Mouse (Mus musculus): ENCODE measurements around the gene Mst1.

The Mst1 gene

DNA sequence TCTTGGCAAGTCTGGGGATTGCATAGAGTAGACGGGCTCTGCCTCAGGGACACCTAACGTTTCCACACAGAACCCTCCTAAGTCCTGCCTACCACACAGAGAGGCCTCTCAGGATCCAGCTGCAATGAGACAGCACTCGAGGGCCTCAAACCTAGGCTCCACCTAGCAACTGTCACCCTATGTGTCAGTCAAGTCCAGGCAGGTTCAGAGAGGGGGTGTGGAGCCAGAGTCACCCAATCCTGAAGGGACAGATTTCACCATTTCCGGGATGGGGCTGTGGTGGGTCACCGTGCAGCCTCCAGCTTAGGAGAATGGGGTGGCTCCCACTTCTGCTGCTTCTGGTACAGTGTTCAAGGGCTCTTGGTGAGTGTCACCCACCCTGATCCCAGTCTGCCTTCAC lies at the start of gene Mst1:
Mst1 (plus strand) TSS at position 269 of the 400 bp plus-strand sequence.
- no peak for DNase-seq (ENCODE audit: low spot score)

DNA sequence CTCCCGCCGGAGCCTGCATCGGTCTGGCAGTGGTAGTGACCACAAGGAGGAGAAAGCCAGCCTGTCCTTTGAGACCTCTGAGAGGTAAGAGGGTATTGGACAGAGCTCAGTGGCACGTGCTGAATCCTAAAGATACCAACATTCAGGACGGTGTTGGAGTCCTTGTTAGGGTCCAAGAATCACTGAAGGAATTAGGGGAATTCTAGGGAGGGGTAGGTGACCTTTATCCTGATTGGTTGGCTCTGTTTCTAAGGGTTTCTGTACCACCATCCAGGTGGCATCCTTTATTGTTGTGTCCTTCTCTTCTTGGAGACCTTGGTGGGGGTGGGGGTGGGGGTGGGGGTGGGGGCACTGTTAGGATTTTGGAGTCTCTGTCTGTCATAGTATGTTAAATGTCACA lies 48.1 kb upstream of the Mst1 start:
- no peak for DNase-seq (ENCODE audit: low spot score)

- DNase-seq (ENCODE audit: low spot score) = no peak
Measured at GRCm38 (mm10) chr9:108035331-108036156, 44.7 kb upstream of the Mst1 start.

- no peak for DNase-seq (ENCODE audit: low spot score)
Measured at GRCm38 (mm10) chr9:108044751-108045492, 35.3 kb upstream of the Mst1 start.

GRCm38 (mm10) chr9:108046582-108046981 lies 33.7 kb upstream of the Mst1 start:
- no peak for DNase-seq (ENCODE audit: low spot score)

DNA sequence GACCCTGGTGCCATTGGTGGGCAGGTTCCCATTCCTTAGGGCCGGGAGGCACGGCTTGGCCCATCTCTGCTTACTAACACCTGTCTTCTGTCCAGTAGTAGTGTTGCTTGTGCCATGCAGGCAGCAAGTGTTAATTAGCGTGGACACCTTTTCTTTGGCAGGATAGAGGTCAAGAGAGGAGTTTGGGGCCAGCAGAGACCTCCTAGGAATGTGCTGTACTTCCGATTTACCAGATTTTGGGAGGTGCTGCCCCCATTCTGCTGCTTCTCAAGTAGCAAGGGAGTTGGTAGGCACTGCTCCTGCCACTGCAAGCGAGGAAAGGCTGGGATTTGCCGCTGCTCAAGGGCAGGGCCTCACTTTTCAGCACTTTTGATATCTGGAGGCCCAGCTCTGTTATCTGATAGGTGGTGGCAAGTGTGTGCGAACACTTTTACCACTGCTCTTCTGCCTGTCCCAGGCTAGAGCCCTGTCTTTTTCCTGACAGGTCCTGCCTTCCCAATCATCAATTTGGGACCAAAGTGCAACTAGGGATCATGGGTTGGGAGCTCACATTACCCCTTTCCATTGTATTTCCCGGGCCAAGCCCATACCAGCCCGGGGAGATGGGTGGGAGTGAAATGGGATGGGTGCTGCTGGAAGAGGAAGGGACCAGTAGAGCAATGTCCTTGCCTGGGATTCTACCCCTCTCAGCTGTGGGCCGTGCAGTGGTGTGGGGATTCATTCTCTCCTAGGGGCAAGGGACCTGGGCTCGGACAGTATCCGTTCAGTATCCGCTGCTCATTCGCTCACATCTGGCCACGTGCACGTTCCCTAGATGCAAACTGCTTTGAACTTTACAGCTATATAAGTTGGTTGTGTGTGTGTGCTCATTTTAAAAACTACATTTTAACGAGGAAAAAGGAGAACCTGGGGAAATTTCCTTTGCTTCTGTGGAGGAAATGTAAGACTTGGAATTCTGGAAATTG lies 32.4 kb upstream of the Mst1 start:
- DNase-seq (ENCODE audit: low spot score) = no peak

GRCm38 (mm10) chr9:108048566-108048955 lies 31.7 kb upstream of the Mst1 start:
- no peak for DNase-seq (ENCODE audit: low spot score)

GRCm38 (mm10) chr9:108049016-108049455 lies 31.2 kb upstream of the Mst1 start, which contains the start of gene Gmppb:
Gmppb (plus strand) TSS chr9:108049242.
- DNase-seq (ENCODE audit: low spot score) = peak; percentile 80

DNA sequence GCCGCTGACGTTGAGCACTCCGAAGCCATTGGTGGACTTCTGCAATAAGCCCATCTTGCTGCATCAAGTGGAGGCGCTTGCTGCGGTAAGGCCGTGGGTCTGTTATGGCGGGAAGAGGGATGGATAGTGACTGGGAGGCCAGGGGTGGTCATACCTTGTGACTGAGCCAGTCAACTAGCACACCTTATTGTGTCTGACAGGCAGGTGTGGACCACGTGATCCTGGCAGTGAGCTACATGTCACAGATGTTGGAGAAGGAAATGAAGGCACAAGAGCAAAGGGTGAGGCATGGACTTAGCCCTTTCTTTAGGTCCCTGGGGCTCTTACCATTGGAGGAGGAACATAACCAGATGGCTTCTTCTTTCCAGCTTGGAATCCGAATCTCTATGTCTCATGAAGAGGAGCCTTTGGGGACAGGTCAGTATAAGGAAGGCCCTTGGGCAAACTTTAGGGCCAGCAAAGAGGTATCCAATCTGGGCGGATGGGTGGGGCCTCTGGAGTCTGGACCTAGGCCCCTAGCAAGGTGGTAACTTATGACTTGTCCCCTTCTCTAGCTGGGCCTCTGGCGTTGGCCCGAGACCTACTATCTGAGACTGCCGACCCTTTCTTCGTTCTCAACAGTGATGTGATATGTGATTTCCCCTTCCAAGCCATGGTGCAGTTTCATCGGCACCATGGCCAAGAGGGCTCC lies 30.5 kb upstream of the Mst1 start:
- DNase-seq (ENCODE audit: low spot score) = no peak

DNA sequence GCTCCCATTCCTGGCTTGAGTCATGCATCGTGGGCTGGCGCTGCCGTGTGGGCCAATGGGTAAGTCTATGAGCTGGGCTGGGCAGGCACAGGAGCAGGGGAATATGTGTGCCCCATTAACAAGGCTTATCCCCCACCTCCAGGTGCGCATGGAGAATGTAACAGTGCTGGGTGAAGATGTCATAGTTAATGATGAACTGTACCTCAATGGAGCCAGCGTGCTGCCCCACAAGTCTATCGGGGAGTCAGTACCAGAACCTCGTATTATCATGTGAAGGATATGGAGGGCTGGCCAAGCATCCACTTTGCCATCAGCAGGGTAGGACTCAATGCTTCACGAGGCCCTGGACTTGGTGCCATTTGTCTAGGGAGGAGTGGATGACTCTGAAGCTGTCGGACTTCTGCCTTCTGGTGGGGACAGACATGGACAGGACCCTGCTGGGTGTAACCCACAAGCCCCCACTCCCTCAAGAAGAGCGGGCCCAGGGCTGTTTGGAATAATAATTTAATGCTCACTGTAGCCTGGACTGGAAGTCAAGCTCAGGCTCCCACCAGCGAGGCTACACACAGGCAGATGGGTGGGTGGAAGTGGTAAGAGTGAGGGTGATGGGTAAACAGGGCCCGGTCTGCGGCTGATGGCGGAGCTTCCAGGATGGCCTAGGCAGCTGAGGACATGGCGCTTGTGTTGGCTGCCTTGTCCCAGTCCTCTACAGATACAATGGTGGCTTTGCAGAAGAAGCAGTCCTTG lies 28.9 kb upstream of the Mst1 start:
- no peak for DNase-seq (ENCODE audit: low spot score)

- DNase-seq (ENCODE audit: low spot score) = no peak
Measured at GRCm38 (mm10) chr9:108051931-108052220, 28.4 kb upstream of the Mst1 start.

DNA sequence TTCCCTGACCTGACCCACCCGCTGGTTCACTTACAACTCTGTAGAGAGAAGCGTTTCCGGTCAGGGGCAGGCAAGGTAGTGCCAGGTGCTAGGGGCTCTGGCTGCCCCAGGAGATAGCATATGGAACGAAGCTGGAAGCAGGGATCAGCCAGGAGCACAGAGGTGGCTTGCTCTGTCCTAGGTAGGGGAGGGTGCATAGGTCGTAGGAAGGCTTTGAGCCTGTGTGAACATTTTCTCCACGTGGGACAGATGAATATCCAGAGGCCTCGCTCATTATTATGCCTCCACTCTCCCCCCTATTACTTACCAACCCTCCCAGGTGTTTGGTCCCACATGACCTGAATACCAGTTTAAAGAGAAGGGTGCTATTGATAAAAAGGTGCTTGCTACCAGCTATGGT lies 27.8 kb upstream of the Mst1 start:
- no peak for DNase-seq (ENCODE audit: low spot score)

DNA sequence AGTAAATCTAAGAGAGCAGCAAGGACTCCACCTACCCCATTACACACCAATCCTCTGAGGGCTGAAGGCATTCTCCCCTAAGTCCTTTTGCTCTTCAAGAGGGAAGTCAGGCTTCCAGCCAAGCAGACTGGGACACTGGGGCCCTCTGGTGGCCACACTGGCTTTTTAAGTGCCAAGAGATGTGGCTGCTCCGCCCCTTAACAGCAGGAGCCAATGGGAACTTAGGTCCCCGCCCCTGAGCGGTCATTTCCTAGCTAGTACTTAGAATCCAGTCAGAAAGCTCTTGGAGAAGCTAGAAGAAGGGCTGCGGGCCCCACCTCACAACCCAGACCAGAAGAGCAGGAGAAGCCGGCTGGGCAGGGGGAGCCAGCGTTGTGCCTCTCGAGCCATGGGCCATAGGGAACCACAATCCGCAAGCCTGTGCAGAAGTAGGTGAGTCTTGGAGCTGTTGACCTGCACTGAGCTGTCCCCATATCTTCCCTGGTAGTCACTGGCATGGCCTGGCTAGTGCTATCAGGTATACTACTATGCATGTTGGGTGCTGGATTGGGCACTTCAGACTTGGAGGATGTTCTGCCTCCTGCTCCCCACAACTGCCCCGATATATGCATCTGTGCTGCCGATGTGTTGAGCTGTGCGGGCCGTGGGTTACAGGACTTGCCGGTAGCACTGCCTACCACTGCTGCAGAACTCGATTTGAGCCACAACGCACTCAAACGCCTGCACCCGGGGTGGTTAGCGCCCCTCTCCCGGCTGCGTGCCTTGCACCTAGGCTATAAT lies 27.2 kb upstream of the Mst1 start, which contains the start of gene Amigo3:
Amigo3 (plus strand) TSS at position 275 of the 780 bp plus-strand sequence.
- peak; percentile 88 for DNase-seq (ENCODE audit: low spot score)

DNA sequence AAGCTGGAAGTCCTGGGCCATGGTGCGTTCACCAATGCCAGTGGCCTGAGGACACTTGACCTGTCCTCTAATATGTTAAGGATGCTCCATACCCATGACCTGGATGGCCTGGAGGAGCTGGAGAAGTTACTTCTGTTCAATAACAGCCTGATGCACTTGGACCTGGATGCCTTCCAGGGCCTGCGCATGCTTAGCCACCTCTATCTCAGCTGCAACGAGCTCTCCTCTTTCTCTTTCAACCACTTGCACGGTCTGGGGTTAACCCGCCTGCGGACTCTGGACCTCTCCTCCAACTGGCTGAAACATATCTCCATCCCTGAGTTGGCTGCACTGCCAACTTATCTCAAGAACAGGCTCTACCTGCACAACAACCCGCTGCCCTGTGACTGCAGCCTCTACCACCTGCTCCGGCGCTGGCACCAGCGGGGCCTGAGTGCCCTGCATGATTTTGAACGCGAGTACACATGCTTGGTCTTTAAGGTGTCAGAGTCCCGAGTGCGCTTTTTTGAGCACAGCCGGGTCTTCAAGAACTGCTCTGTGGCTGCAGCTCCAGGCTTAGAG lies 26.5 kb upstream of the Mst1 start:
- no peak for DNase-seq (ENCODE audit: low spot score)

GRCm38 (mm10) chr9:108054331-108055040 lies 25.8 kb upstream of the Mst1 start:
- no peak for DNase-seq (ENCODE audit: low spot score)

DNA sequence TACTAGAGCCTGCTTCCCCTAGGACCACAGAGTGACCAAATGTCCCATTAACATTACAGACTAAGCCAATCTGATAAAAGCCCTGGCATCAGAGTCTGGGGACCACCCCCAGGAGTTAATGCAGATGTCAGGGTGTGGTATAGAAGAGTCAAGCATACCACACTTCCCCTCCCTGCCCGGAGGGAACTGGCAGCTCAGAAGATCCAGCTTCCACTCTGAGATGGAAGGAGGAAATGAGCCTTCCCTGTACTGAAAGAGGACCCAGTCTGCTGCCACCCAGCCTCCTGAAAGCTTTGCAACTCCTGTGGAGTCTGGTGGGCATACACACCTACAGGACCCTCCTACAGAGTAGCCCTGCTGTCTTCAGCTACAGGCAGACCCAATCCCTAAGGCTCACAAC lies 25.2 kb upstream of the Mst1 start:
- DNase-seq (ENCODE audit: low spot score) = no peak

GRCm38 (mm10) chr9:108055661-108056237 lies 24.5 kb upstream of the Mst1 start:
- DNase-seq (ENCODE audit: low spot score) = no peak

DNA sequence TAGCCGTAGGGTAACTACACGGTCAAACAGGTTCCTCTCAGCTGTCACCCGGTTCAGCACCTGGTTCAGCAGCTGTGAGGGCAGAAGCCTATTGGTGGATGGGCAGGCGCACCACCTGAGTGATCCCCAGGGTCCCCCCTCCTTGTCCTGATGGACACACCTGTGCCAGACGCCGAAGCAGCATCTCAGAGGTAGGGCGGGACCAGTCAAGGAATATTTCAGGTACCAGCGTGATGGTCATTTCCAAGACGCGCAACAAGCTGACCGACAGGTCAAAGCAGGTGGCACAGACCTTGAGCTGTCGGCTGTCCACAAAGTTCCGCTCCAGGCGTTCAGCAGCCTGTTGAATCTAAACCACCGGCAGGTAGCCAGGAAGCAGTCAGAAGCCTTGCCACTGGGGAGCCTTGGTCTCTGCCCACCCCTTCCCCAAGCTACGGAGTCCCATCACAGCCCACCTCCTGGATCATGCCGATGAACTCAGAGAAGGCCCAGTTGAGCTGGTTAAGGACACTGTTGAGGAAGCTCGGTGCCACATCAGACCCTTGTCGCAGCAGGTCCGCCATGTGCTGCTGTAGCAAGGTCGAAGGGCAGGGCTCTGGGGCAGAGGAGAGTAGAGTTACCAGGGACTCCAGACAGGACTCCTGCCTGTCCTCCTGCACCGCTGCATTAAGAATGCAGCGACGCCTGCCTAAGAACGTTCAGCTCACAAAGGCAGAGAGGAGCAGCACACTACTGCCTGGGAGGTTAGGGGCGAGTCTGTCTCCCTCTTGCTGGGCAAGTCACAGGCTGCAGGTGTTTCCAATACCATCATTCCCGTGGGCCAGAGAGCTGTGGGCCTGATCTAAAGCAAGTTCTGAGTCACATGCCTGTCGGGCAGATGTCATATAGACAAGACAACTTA lies 23.6 kb upstream of the Mst1 start:
- DNase-seq (ENCODE audit: low spot score) = no peak

All from urinary bladder, postnatal 10 days (tissue).